Mouse (Mus musculus) heart, adult 9 months (tissue): ENCODE data around the gene Myf5.

Experiments used
- DNase-seq, 2 experiments: peaks; one replicate each; pipeline ENCODE4 v3.0.0; 2022; ENCODE audit warnings: low spot score in 2 of 2

Myf5 gene

GRCm38 (mm10) chr10:107485870-107486269, at the start of gene Myf5:
Myf5 (minus strand) TSS chr10:107486134.
- DNase-seq = no peak

- no peak for DNase-seq
Observed at GRCm38 (mm10) chr10:107528758-107529157, 42.8 kb upstream of the Myf5 start.

- DNase-seq = no peak
Observed at GRCm38 (mm10) chr10:107519216-107519615, 33.3 kb upstream of the Myf5 start.

- DNase-seq = no peak
Observed at GRCm38 (mm10) chr10:107516641-107517040, 30.7 kb upstream of the Myf5 start.

- no peak for DNase-seq
Observed at GRCm38 (mm10) chr10:107514735-107515134, 28.8 kb upstream of the Myf5 start.

- no peak for DNase-seq
Observed at GRCm38 (mm10) chr10:107506397-107506796, 20.5 kb upstream of the Myf5 start.

GRCm38 (mm10) chr10:107503430-107503829, 17.5 kb upstream of the Myf5 start:
- DNase-seq = peak in 1 of 2 experiments; percentile 20

GRCm38 (mm10) chr10:107502193-107502592, 16.3 kb upstream of the Myf5 start:
- no peak for DNase-seq

- peak; percentile 25 to 35 for DNase-seq
Observed at GRCm38 (mm10) chr10:107499656-107500055, 13.7 kb upstream of the Myf5 start.

GRCm38 (mm10) chr10:107496402-107496801, 10.5 kb upstream of the Myf5 start:
- DNase-seq = no peak

GRCm38 (mm10) chr10:107494568-107494967, 8.6 kb upstream of the Myf5 start, which contains the start of gene Myf6:
Myf6 (minus strand) TSS chr10:107494737.
- no peak for DNase-seq

GRCm38 (mm10) chr10:107493580-107494474, 7.9 kb upstream of the Myf5 start:
- DNase-seq = no peak

- no peak for DNase-seq
Observed at GRCm38 (mm10) chr10:107492867-107493579, 7.1 kb upstream of the Myf5 start.

- no peak for DNase-seq
Observed at GRCm38 (mm10) chr10:107488654-107489315, 2.9 kb upstream of the Myf5 start.

GRCm38 (mm10) chr10:107486770-107487169, 836 bp upstream of the Myf5 start:
- DNase-seq = no peak

- no peak for DNase-seq
Observed at GRCm38 (mm10) chr10:107484050-107484449, 1.9 kb downstream of the Myf5 start.

- no peak for DNase-seq
Observed at GRCm38 (mm10) chr10:107473497-107473896, 12.4 kb downstream of the Myf5 start.

- no peak for DNase-seq
Observed at GRCm38 (mm10) chr10:107471712-107472111, 14.2 kb downstream of the Myf5 start.

GRCm38 (mm10) chr10:107467819-107468218, 18.1 kb downstream of the Myf5 start:
- no peak for DNase-seq

- no peak for DNase-seq
Observed at GRCm38 (mm10) chr10:107449496-107450330, 36.2 kb downstream of the Myf5 start.

GRCm38 (mm10) chr10:107442781-107443180, 43.2 kb downstream of the Myf5 start:
- peak in 1 of 2 experiments; percentile 6 for DNase-seq
